Comparison of ENCODE assay signal across 8 mouse cellular contexts in genomic region chr16:13255855-13256635, GRCm38 (mm10). TPM values are rescaled to one million over a fixed set of nuclear protein-coding genes. Genes with fewer than 3 reads are reported as not detected.
A peak's percentile ranks its signal among the peaks of the same experiment; 100 is the strongest.
DNase-seq lines count a peak whose midpoint lies in the region; ATAC-seq and TF ChIP-seq lines count a peak whose summit lies in the region.

TSS of gene Mrtfb (plus strand) at chr16:13256481.

- H3K27me3 ChIP-seq in cerebellum, adult 2 months (ENCODE audit: control insufficient read depth, insufficient read depth, low read length), result no peaks in the 10 kb centered on the region
- no peaks in the 10 kb centered on the region for H3K27me3 ChIP-seq in forebrain, postnatal 0 days (ENCODE audit: insufficient read depth, low read length)
- H3K27me3 ChIP-seq in lung, embryonic 14.5 days (ENCODE audit: insufficient read depth, low read length), result no peaks in the 10 kb centered on the region

- 2% methylated on average over 46 of the region's 56 CpGs for WGBS in cerebellum, adult 2 months
- WGBS in forebrain, postnatal 0 days, result 3% methylated on average over 54 of the region's 56 CpGs
- WGBS in lung, embryonic 14.5 days, result 1% methylated on average over 54 of the region's 56 CpGs

- peak; percentile 96 for ATAC-seq in forebrain, postnatal 0 days
- peak; percentile 93 for ATAC-seq in lung, embryonic 14.5 days (ENCODE audit: insufficient read depth)
- peak; percentile 62 for ATAC-seq in neutrophil, adult 5-6 weeks (ENCODE audit: extremely low read depth, insufficient number of reproducible peaks, low FRiP score, poor library complexity, severe bottlenecking)

- DNase-seq in MEL-GATA-1-ER (ENCODE audit: extremely low read depth, low read depth), result peak; percentile 54
- DNase-seq in cerebellum, adult 2 months, result peak; percentile 88 to 94
- DNase-seq in forebrain, postnatal 0 days, result peak; percentile 92
- DNase-seq in heart, postnatal 4 days, result peak; percentile 93
- DNase-seq in layer of hippocampus, adult 8-10 months (ENCODE audit: low spot score in 2 of 2), result peak; percentile 74 to 91
- peak; percentile 95 for DNase-seq in lung, embryonic 14.5 days
- peak; percentile 91 for DNase-seq in testis, postnatal 14 days (ENCODE audit: low spot score)

- H3K9ac ChIP-seq in forebrain, postnatal 0 days, result peak within 1 kb of the TSS; percentile 74
- peak within 1 kb of the TSS; percentile 90 for H3K9ac ChIP-seq in lung, embryonic 14.5 days

- H3K4me2 ChIP-seq in forebrain, postnatal 0 days (ENCODE audit: low read depth), result peak within 1 kb of the TSS; percentile 66
- H3K4me2 ChIP-seq in lung, embryonic 14.5 days, result peak within 1 kb of the TSS; percentile 83

- peak within 1 kb of the TSS; percentile 97 for H3K27ac ChIP-seq in cerebellum, adult 2 months (ENCODE audit: insufficient read depth, low read length)
- peak within 1 kb of the TSS; percentile 80 for H3K27ac ChIP-seq in forebrain, postnatal 0 days (ENCODE audit: low read depth, low read length)
- H3K27ac ChIP-seq in lung, embryonic 14.5 days (ENCODE audit: low read depth), result peak within 1 kb of the TSS; percentile 90

- H3K36me3 ChIP-seq in forebrain, postnatal 0 days (ENCODE audit: insufficient read depth), result no peaks in the 10 kb centered on the region
- no peaks in the 10 kb centered on the region for H3K36me3 ChIP-seq in lung, embryonic 14.5 days (ENCODE audit: insufficient read depth)

- H3K9me3 ChIP-seq in forebrain, postnatal 0 days (ENCODE audit: low read length), result no peaks in the 10 kb centered on the region
- H3K9me3 ChIP-seq in lung, embryonic 14.5 days (ENCODE audit: low read depth, low read length), result no peaks in the 10 kb centered on the region

- H3K4me3 ChIP-seq in cerebellum, adult 2 months (replicated peaks; ENCODE audit: insufficient read depth, low read depth, low read length), result peak within 1 kb of the TSS; percentile 90
- H3K4me3 ChIP-seq in forebrain, postnatal 0 days (ENCODE audit: low read depth, low read length), result peak within 1 kb of the TSS; percentile 88
- peak within 1 kb of the TSS; percentile 89 for H3K4me3 ChIP-seq in lung, embryonic 14.5 days (ENCODE audit: low read depth, low read length)

- TF ChIP-seq CTCF in cerebellum, adult 2 months (IDR thresholded peaks at IDR 0.05; ENCODE audit: borderline replicate concordance, insufficient read depth, low read depth, low read length), result no peak
- TF ChIP-seq CTCF in forebrain, postnatal 0 days (IDR thresholded peaks at IDR 0.05; ENCODE audit: low read depth), result no peak; the same call in none of the 2 replicates
- TF ChIP-seq CTCF in lung, embryonic 14.5 days (IDR thresholded peaks at IDR 0.05; ENCODE audit: low read depth), result no peak

- peaks cover 6% of the 10 kb centered on the region; the same call in 1 of the 2 replicates for H3K4me1 ChIP-seq in cerebellum, adult 2 months (ENCODE audit: control insufficient read depth, insufficient read depth, low read length)
- no peaks in the 10 kb centered on the region for H3K4me1 ChIP-seq in forebrain, postnatal 0 days (ENCODE audit: insufficient read depth)
- peaks cover 9% of the 10 kb centered on the region; the same call in 1 of the 2 replicates for H3K4me1 ChIP-seq in lung, embryonic 14.5 days (ENCODE audit: insufficient read depth)

- peak; percentile 93 for TF ChIP-seq POLR2A in cerebellum, adult 2 months (IDR thresholded peaks at IDR 0.05; ENCODE audit: borderline replicate concordance, insufficient read depth, low read length)

RNA-seq across cellular contexts. Expression of gene Mrtfb, which starts in this region (rescaled TPM):
- 18.6 and 19.2 TPM in 2 replicates for polyA plus RNA-seq in cerebellum, adult 2 months (2012; rRNA removed)
- 23.5 and 32.3 TPM in 2 replicates for total RNA-seq in forebrain, postnatal 0 days (2014; rRNA removed)
- 12.0 and 21.9 TPM in 2 replicates for polyA plus RNA-seq in forebrain, postnatal 0 days (2015; fragmentation: Nextera tagmentation; extraction: Ambion mirVana)
- total RNA-seq in heart, postnatal 4 days (2021), result 10 to 100 TPM; 29.9 to 30.4 TPM
- total RNA-seq in layer of hippocampus, adult 8-10 months (2022), result 100 to 1,000 TPM; 144 to 175 (median 158) TPM
- 33.9 and 35.1 TPM in 2 replicates for polyA plus RNA-seq in lung, embryonic 14.5 days (2014; fragmentation: Nextera tagmentation; extraction: Ambion mirVana)
- 6.6 and 8.7 TPM in 2 replicates for total RNA-seq in neutrophil, adult 5-6 weeks (2017)

Comparison
In these comparisons a context has a peak if more than half of its experiments do, and no peak if none do; other contexts are left out.
1. Peak in every context shown above with its lines: DNase-seq, ATAC-seq, H3K4me3 ChIP-seq and H3K27ac ChIP-seq.